Mouse (Mus musculus) hindbrain, embryonic 12.5 days (tissue): ENCODE measurements around the gene Eloa. TPM values are rescaled to one million over a fixed set of nuclear protein-coding genes. Genes with fewer than 3 reads are reported as not detected.
"Not testable (repeated sequence)": the region's sequence is repeated elsewhere in the genome, so short reads cannot be mapped to it uniquely, and the experiment has no call there.

Experiments
- ATAC-seq: fragments of 200-750 bp; cut with Nextera tagmentation; 2 replicates; pipeline ENCODE4 v1.8.0; 2017; ENCODE audit warnings: moderate TSS enrichment; ENCODE audit not compliant: low FRiP score
- H3K27ac ChIP-seq: fragments of 300-500 bp; sonication (generic); 2 replicates; pipeline ENCODE4 v1.5.1; 2016; ENCODE audit warnings: mild to moderate bottlenecking
- H3K27me3 ChIP-seq: fragments of 300-500 bp; sonication (generic); 2 replicates; pipeline ENCODE4 v1.6.1; 2016; ENCODE audit warnings: mild to moderate bottlenecking
- H3K36me3 ChIP-seq: fragments of 300-500 bp; sonication (generic); 2 replicates; pipeline ENCODE4 v1.6.1; 2016; ENCODE audit warnings: mild to moderate bottlenecking
- H3K4me1 ChIP-seq: fragments of 300-500 bp; sonication (generic); 2 replicates; pipeline ENCODE4 v1.6.1; 2016
- H3K4me2 ChIP-seq: fragments of 300-500 bp; sonication (generic); replicated peaks from 2 replicates; pipeline ENCODE4 v1.6.1; 2016; ENCODE audit warnings: mild to moderate bottlenecking
- H3K4me3 ChIP-seq: fragments of 300-500 bp; sonication (generic); 2 replicates; pipeline ENCODE4 v1.5.1; 2016; ENCODE audit warnings: mild to moderate bottlenecking
- H3K9ac ChIP-seq: fragments of 300-500 bp; sonication (generic); 2 replicates; pipeline ENCODE4 v1.6.1; 2016; ENCODE audit warnings: mild to moderate bottlenecking, moderate library complexity
- H3K9me3 ChIP-seq: fragments of 300-500 bp; sonication (generic); replicated peaks from 2 replicates; pipeline ENCODE4 v1.6.1; 2016; ENCODE audit warnings: mild to moderate bottlenecking
- WGBS: fragments of 180-500 bp; shearing (Covaris S2); methylation state at CpG from one replicate; pipeline ENCODE4 v1.1.7; 2016; 5-methylcytosine and 5-hydroxymethylcytosine counted together
- polyA plus RNA-seq: library from polyadenylated mRNA; unstranded; fragments of >200 nt; fragmentation: Nextera tagmentation; extraction: Ambion mirVana; gene quantifications from 2 replicates; pipeline ENCODE4 v1.2.1, GENCODE M21; 2016

Gene Eloa
- polyA plus RNA-seq: 36.5 and 41.5 TPM in 2 replicates

- ATAC-seq: peak; percentile 98
- no peaks in the 10 kb centered on the region for H3K27me3 ChIP-seq
- WGBS: under 1% methylated on average over 48 of the region's 48 CpGs
These were observed at the start of gene Eloa for GRCm38 (mm10) chr4:136021549-136022047. TSS of gene Eloa (minus strand) at chr4:136021763.

GRCm38 (mm10) chr4:136071178-136071714 is 49.7 kb upstream of the Eloa start:
- no peak overlapping the region for H3K9ac ChIP-seq
- ATAC-seq: no peak
- 6% methylated on average over 15 of the region's 15 CpGs for WGBS
- peaks cover 10% of the 10 kb centered on the region; the same call in 1 of the 2 replicates for H3K4me1 ChIP-seq
- H3K27ac ChIP-seq: no peak overlapping the region
- H3K4me3 ChIP-seq: no peak overlapping the region
- H3K4me2 ChIP-seq: peak overlapping the region; percentile 22
- H3K27me3 ChIP-seq: peaks cover 5% of the 10 kb centered on the region; the same call in 1 of the 2 replicates
- H3K36me3 ChIP-seq: no peaks in the 10 kb centered on the region
- H3K9me3 ChIP-seq: no peaks in the 10 kb centered on the region

More at GRCm38 (mm10) chr4:136021549-136022047, at the start of gene Eloa:
- H3K36me3 ChIP-seq: no peaks in the 10 kb centered on the region
- peak within 1 kb of the TSS; percentile 99 for H3K9ac ChIP-seq
- H3K4me3 ChIP-seq: peak within 1 kb of the TSS; percentile 100
- peak within 1 kb of the TSS; percentile 90 for H3K27ac ChIP-seq
- H3K4me2 ChIP-seq: peak within 1 kb of the TSS; percentile 98
- no peaks in the 10 kb centered on the region for H3K9me3 ChIP-seq
- H3K4me1 ChIP-seq: peaks cover 11% of the 10 kb centered on the region

- ATAC-seq: no peak
- no peak overlapping the region for H3K9ac ChIP-seq
- peaks cover 10% of the 10 kb centered on the region; the same call in 1 of the 2 replicates for H3K4me1 ChIP-seq
- H3K27ac ChIP-seq: no peak overlapping the region
- no peaks in the 10 kb centered on the region for H3K9me3 ChIP-seq
- no peaks in the 10 kb centered on the region for H3K36me3 ChIP-seq
- no peak overlapping the region for H3K4me3 ChIP-seq
- peaks cover 5% of the 10 kb centered on the region; the same call in 1 of the 2 replicates for H3K27me3 ChIP-seq
- WGBS: 64% methylated on average over 6 of the region's 6 CpGs
- no peak overlapping the region for H3K4me2 ChIP-seq
These were observed 49.0 kb upstream of the Eloa start for GRCm38 (mm10) chr4:136070592-136070991.

- 2% methylated on average over 18 of the region's 18 CpGs for WGBS
These were observed 48.4 kb upstream of the Eloa start for GRCm38 (mm10) chr4:136069954-136070353.

GRCm38 (mm10) chr4:136069313-136069712 is 47.8 kb upstream of the Eloa start:
- Histone ChIP-seq H3K4me2 (no peak overlapping the region), H3K4me1 (peaks cover 10% of the 10 kb centered on the region; the same call in 1 of the 2 replicates), H3K36me3 (no peaks in the 10 kb centered on the region), H3K9me3 (no peaks in the 10 kb centered on the region), H3K27ac (0 out of 2 replicates have a peak overlapping the region, but pooled peaks have one; percentile 7), H3K9ac (no peak overlapping the region), H3K27me3 (peaks cover 5% of the 10 kb centered on the region; the same call in 1 of the 2 replicates), H3K4me3 (no peak overlapping the region)
- no peak for ATAC-seq
- WGBS: 63% methylated on average over 4 of the region's 4 CpGs

More at GRCm38 (mm10) chr4:136069954-136070353, 48.4 kb upstream of the Eloa start:
- no peak overlapping the region for H3K9ac ChIP-seq
- H3K4me2 ChIP-seq: no peak overlapping the region
- peaks cover 10% of the 10 kb centered on the region; the same call in 1 of the 2 replicates for H3K4me1 ChIP-seq
- H3K27ac ChIP-seq: no peak overlapping the region
- peaks cover 5% of the 10 kb centered on the region; the same call in 1 of the 2 replicates for H3K27me3 ChIP-seq
- no peaks in the 10 kb centered on the region for H3K9me3 ChIP-seq
- H3K4me3 ChIP-seq: no peak overlapping the region
- peak; percentile 60; the same call in 1 of the 2 replicates for ATAC-seq
- H3K36me3 ChIP-seq: no peaks in the 10 kb centered on the region

GRCm38 (mm10) chr4:136063143-136063542 is 41.6 kb upstream of the Eloa start:
- Histone ChIP-seq H3K9me3 (no peaks in the 10 kb centered on the region), H3K4me1 (no peaks in the 10 kb centered on the region), H3K4me2 (no peak overlapping the region), H3K9ac (no peak overlapping the region), H3K4me3 (no peak overlapping the region), H3K27ac (no peak overlapping the region), H3K27me3 (no peaks in the 10 kb centered on the region), H3K36me3 (no peaks in the 10 kb centered on the region)
- WGBS: 90% methylated on average over 4 of the region's 4 CpGs
- ATAC-seq: no peak

GRCm38 (mm10) chr4:136059800-136060488 is 38.4 kb upstream of the Eloa start:
- H3K4me2 ChIP-seq, H3K4me3 ChIP-seq, H3K9ac ChIP-seq, ATAC-seq, H3K9me3 ChIP-seq, H3K27me3 ChIP-seq, H3K27ac ChIP-seq, H3K36me3 ChIP-seq, H3K4me1 ChIP-seq: not testable (repeated sequence)
- WGBS: 70% methylated on average over 9 of the region's 9 CpGs

GRCm38 (mm10) chr4:136057916-136058315 is 36.4 kb upstream of the Eloa start:
- H3K9me3 ChIP-seq: no peaks in the 10 kb centered on the region
- no peaks in the 10 kb centered on the region for H3K36me3 ChIP-seq
- no peak overlapping the region for H3K27ac ChIP-seq
- H3K27me3 ChIP-seq: no peaks in the 10 kb centered on the region
- H3K4me3 ChIP-seq: no peak overlapping the region
- no peak for ATAC-seq
- no peaks in the 10 kb centered on the region for H3K4me1 ChIP-seq
- no peak overlapping the region for H3K9ac ChIP-seq
- 86% methylated on average over 5 of the region's 5 CpGs for WGBS
- H3K4me2 ChIP-seq: no peak overlapping the region

- no peak overlapping the region for H3K27ac ChIP-seq
- no peak overlapping the region for H3K4me2 ChIP-seq
- no peaks in the 10 kb centered on the region for H3K27me3 ChIP-seq
- no peak overlapping the region for H3K9ac ChIP-seq
- H3K9me3 ChIP-seq: no peaks in the 10 kb centered on the region
- WGBS: 35% methylated on average over 1 of the region's 1 CpGs
- no peak for ATAC-seq
- H3K36me3 ChIP-seq: peaks cover 5% of the 10 kb centered on the region
- H3K4me3 ChIP-seq: no peak overlapping the region
- H3K4me1 ChIP-seq: peaks cover 13% of the 10 kb centered on the region
These were observed 34.5 kb upstream of the Eloa start for GRCm38 (mm10) chr4:136056030-136056429.

- 81% methylated on average over 5 of the region's 5 CpGs for WGBS
- Histone ChIP-seq H3K9me3 (no peaks in the 10 kb centered on the region), H3K27me3 (no peaks in the 10 kb centered on the region), H3K36me3 (peaks cover 27% of the 10 kb centered on the region), H3K4me1 (peaks cover 13% of the 10 kb centered on the region), H3K4me2 (no peak overlapping the region), H3K27ac (no peak overlapping the region), H3K4me3 (no peak overlapping the region), H3K9ac (no peak overlapping the region)
- ATAC-seq: no peak
These were observed 32.3 kb upstream of the Eloa start for GRCm38 (mm10) chr4:136053843-136054242.

- peak; percentile 98 for ATAC-seq
- Histone ChIP-seq H3K4me2 (peak within 1 kb of the TSS; percentile 99), H3K36me3 (peaks cover 33% of the 10 kb centered on the region), H3K27ac (peak within 1 kb of the TSS; percentile 92), H3K9ac (peak within 1 kb of the TSS; percentile 98), H3K4me3 (peak within 1 kb of the TSS; percentile 91), H3K9me3 (no peaks in the 10 kb centered on the region), H3K4me1 (peaks cover 13% of the 10 kb centered on the region), H3K27me3 (no peaks in the 10 kb centered on the region)
- 0% methylated on average over 21 of the region's 21 CpGs for WGBS
These were observed 31.7 kb upstream of the Eloa start, which contains the start of gene Rpl11 for GRCm38 (mm10) chr4:136053247-136053596. TSS of gene Rpl11 (minus strand) at chr4:136053428.

GRCm38 (mm10) chr4:136052534-136053246 is 31.1 kb upstream of the Eloa start:
- Histone ChIP-seq H3K9ac (peak overlapping the region; percentile 98), H3K36me3 (peaks cover 35% of the 10 kb centered on the region), H3K27ac (peak overlapping the region; percentile 92), H3K9me3 (no peaks in the 10 kb centered on the region), H3K4me3 (peak overlapping the region; percentile 91), H3K27me3 (no peaks in the 10 kb centered on the region), H3K4me2 (peak overlapping the region; percentile 99), H3K4me1 (peaks cover 13% of the 10 kb centered on the region)
- 1% methylated on average over 50 of the region's 50 CpGs for WGBS
- peak; percentile 93 for ATAC-seq
